Mouse (Mus musculus) layer of hippocampus, postnatal 10 days (tissue): Measurements from ENCODE around the gene Nusap1. TPM values are rescaled to one million over a fixed set of nuclear protein-coding genes. Genes with fewer than 3 reads are reported as not detected.
A peak's percentile ranks its signal among the peaks of the same experiment; 100 is the strongest.
"Not testable (repeated sequence)": the region's sequence is repeated elsewhere in the genome, so short reads cannot be mapped to it uniquely, and the experiment has no call there.

ENCODE experiments used
- DNase-seq, 2 experiments: peaks; one replicate each; pipeline ENCODE4 v3.0.0; 2021; ENCODE audit warnings: low spot score in 2 of 2
- total RNA-seq, 2 experiments: library from RNA; stranded (reverse); gene quantifications; 2 replicates each; pipeline ENCODE4 v1.2.3; 2021

The Nusap1 gene
- total RNA-seq, 2 experiments from 2014 or later: 3.5 to 3.7 TPM

- no peak for DNase-seq
Measured at GRCm38 (mm10) chr2:119641214-119641912, 23.3 kb downstream of the Nusap1 start.

DNA sequence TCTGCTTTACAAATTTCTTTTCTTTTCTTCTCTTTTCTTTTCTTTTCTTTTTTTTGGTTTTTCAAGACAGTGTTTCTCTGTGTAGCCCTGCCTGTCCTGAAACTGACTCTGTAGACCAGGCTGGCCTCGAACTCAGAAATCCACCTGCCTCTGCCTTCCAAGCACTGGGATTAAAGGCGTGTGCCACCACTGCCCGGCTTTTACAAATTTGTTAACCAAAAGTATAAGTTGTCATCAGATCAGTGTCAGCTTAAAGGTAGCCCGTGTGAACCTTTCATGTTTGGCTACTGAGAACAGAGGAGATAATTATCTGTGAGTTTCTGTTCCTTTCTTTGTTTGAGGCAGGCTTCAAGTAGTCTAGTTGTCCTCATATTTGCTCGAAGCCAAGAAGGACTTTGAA lies 26.2 kb downstream of the Nusap1 start:
- no peak for DNase-seq

DNA sequence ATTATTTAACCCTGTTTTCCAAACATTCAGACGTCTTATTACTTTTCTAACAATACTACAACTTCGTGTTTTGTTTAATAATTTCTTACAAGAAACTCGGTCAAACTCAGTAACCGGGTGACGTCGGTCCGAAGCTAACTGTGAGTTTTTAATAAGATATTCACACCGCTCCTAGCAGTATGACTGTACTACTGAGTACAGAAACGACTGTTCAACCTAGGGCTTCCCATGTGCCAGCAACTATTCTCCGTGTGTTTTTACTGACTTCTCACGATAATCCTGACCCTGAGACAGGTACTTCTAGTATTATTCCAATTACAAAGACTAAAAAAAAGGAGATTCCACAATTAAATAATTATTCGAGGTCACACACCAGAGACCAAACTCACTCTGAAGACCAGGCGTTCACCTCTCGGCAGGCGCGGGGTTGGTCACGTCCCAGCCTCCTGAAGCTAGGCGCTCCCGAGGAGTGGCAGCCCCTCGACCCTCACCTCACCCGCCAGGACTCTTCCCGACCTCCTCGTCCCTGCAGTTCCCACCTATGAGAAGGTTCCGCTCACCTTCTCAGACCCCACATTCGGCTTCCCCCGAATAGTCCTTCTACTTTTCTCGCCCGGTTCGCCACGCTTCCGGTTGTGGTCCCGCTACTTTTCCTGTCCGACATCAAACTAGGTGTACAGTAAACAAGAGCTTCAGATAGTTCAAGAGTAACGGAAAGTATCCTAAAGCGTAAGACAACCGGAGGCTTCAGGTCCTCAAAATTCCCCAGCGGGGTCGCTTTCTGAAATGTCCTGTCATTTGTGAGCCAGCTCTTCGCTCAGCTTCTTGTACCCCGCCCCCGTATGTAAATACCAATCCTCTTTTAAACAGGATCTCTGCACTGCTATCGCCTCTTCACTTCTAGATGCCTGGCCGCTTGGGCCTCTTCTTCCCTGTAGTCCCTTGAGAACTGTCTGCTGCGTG lies 44.4 kb downstream of the Nusap1 start, which contains the start of gene Ndufaf1:
TSS of gene Ndufaf1 (minus strand) at position 608 of the 963 bp plus-strand sequence.
- DNase-seq: peak; percentile 85

- not testable (repeated sequence) for DNase-seq
Measured at GRCm38 (mm10) chr2:119665744-119666143, 47.6 kb downstream of the Nusap1 start.

DNA sequence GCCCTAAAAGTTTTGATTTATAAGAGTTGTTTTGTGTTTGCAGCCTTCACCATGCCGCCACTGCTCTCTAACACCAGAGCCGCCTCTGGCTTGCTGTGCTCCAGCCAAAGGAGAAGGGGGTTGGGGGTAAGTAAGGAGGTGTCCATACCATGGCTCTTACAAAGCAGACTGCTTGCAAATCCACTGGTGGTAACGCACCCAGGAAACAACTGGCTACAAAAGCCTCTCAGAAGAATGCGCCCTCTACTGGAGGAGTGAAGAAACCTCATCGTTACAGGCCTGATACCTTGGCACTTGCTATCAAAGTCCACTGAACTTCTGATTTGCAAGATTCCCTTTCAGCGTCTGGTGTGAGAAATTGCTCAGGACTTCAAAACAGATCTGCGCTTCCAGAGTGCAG lies 50.9 kb downstream of the Nusap1 start:
- DNase-seq: no peak

- DNase-seq: peak; percentile 96 to 98
Measured at GRCm38 (mm10) chr2:119674525-119675214, 56.6 kb downstream of the Nusap1 start, which contains the start of gene Rtf1. Gene Rtf1, plus strand, starts transcription at chr2:119675068.

- no peak for DNase-seq
Measured at GRCm38 (mm10) chr2:119675215-119675784, 57.2 kb downstream of the Nusap1 start.

GRCm38 (mm10) chr2:119675831-119676230 lies 57.7 kb downstream of the Nusap1 start:
- no peak for DNase-seq

- no peak for DNase-seq
Measured at GRCm38 (mm10) chr2:119683706-119684105, 65.6 kb downstream of the Nusap1 start.

DNA sequence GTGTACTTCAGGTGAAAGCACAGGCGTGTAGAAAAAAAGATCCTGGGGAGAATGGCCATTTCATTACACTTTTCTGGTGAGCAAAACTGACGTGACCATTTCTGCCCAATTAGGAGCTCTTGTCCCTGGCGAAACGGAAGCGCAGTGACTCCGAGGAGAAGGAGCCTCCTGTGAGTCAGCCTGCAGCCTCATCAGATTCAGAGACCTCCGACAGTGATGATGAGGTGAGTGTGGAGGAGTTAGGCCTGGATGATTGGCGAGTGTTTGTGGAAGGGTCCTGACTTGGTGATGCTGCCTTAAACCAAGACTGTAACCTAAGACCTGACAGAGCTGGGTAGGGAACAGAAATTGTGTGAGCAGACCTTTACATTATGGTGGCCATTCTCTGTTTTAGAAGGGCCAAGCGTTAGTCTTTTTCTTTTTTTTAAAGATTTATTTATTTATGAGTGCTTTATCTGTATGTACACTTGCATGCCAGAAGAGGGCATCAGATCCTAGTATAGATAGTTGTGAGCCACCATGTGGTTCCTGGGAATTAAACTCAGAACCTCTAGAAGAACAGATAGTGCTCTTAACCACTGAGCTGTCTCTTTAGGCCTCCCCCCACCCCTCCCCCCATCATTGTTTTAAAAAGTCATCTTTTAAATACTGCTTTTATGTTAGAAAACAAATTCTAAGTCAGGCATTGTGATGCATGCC lies 74.1 kb downstream of the Nusap1 start:
- no peak for DNase-seq

DNA sequence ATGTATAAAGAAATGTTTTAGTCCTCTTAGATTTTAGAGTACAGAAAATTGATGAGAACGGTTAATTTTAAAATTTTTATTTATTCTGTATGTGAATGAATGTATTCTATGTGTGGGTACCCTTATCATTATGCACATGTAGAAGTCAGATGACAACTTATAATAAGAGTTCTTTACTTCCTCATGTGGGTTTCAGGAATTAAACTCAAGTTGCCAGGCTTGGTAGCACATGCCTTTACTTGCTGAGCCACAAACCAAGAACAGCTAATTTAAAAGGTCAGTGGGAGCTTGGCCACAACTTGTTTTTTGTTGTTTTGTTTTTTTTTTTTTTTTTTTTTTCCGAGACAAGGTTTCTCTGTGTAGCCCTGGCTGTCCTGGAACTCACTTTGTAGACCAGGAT lies 76.7 kb downstream of the Nusap1 start:
- no peak for DNase-seq

- DNase-seq: no peak
Measured at GRCm38 (mm10) chr2:119696111-119696510, 78.0 kb downstream of the Nusap1 start.

GRCm38 (mm10) chr2:119698472-119698871 lies 80.4 kb downstream of the Nusap1 start:
- no peak for DNase-seq

GRCm38 (mm10) chr2:119699962-119700361 lies 81.9 kb downstream of the Nusap1 start:
- no peak for DNase-seq

Other genes starting within 250 kb of the Nusap1 start
- 10 to 100 TPM; 19.6 to 20.2 TPM for gene Ino80, start 140.6 kb upstream of the Nusap1 start, total RNA-seq
- gene Exd1, start 70.7 kb upstream of the Nusap1 start, total RNA-seq: 1 to 10 TPM in 1 of 2 experiments, under 1 TPM in 1; 0.76 to 2.1 TPM
- 100 to 1,000 TPM; 116 to 119 TPM for gene Chp1, start 70.6 kb upstream of the Nusap1 start, total RNA-seq
- 1 to 10 TPM; 3.6 to 4.8 TPM for gene Oip5, start 171 bp downstream of the Nusap1 start, total RNA-seq
- 10 to 100 TPM; 27.0 to 27.8 TPM for gene Ndufaf1, start 44.5 kb downstream of the Nusap1 start, total RNA-seq
- 10 to 100 TPM; 58.0 to 63.0 TPM for gene Rtf1, start 56.8 kb downstream of the Nusap1 start, total RNA-seq
- 100 to 1,000 TPM; 115 to 124 TPM for gene Itpka, start 124.0 kb downstream of the Nusap1 start, total RNA-seq
- 1 to 10 TPM; 3.6 to 4.8 TPM for gene Ltk, start 142.1 kb downstream of the Nusap1 start, total RNA-seq
- gene Rpap1, start 169.2 kb downstream of the Nusap1 start, total RNA-seq: 10 to 100 TPM; 16.4 to 16.7 TPM
- gene Tyro3, start 179.4 kb downstream of the Nusap1 start, total RNA-seq: 10 to 100 TPM; 48.6 to 64.7 TPM